Mouse (Mus musculus): Measurements from ENCODE around the gene 1300017J02Rik. TPM values are rescaled to one million over a fixed set of nuclear protein-coding genes. Genes with fewer than 3 reads are reported as not detected.

1300017J02Rik gene
- polyA plus RNA-seq, 1 experiment = 1.7 TPM

DNA sequence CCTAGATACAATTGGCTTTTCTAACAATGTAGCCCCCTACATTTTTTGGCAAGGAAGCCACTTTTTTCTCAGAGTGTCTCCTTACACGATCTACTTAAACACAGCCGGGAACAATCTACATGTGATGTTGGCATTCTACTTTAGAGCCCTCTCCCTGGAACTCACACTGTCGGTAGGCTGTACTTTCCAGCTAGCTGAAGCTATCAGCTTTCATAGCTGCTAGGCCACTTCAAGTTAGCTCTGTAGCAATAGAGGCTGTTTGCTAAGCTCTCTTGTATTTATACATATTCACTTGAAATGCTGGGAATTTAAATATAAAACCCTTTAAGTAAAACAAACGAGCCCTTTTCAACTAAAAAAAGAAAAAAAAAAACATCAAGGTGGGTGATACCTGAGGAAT, 2.6 kb downstream of the 1300017J02Rik start:
- H3K27ac ChIP-seq (ENCODE audit: control insufficient read depth, insufficient read depth, low read length) = no peak overlapping the region
- 86% methylated on average over 4 of the region's 4 CpGs for WGBS
- TF ChIP-seq CTCF (IDR thresholded peaks at IDR 0.05; ENCODE audit: borderline replicate concordance, control insufficient read depth, extremely low read depth, insufficient read depth, low read length, poor library complexity) (no peak), POLR2A (IDR thresholded peaks at IDR 0.05; ENCODE audit: control insufficient read depth, extremely low read depth, insufficient read depth, low read length, poor library complexity) (no peak)
- no peak overlapping the region for H3K4me3 ChIP-seq (ENCODE audit: control insufficient read depth, insufficient read depth, low read length)
- no peak for DNase-seq
- H3K4me1 ChIP-seq (replicated peaks; ENCODE audit: control insufficient read depth, insufficient read depth, low read length) = peaks cover 4% of the 10 kb centered on the region
- H3K36me3 ChIP-seq (ENCODE audit: control insufficient read depth, insufficient read depth, low read length) = no peaks in the 10 kb centered on the region
- no peaks in the 10 kb centered on the region for H3K27me3 ChIP-seq (ENCODE audit: control insufficient read depth, insufficient read depth, low read length)

DNA sequence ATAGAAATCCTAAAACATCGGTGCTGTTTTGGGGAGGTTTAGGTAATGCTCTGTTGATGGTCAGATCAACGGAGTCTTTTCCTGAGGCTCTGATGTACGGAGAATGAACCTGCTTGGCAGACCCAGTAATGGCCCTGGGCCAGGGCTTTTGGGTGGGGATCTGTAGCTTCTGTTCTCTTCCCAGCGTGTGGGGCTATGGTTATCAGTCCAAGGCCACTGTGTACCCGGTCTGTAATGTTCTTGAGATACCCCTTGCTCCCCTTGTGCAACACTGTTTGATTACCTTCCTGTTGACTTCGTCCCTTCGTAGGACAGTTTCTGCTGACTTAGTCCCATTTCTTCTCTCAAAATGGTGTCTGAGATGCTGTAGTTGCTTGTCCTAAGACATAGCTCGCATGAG, 3.8 kb downstream of the 1300017J02Rik start:
- H3K36me3 ChIP-seq (ENCODE audit: control insufficient read depth, insufficient read depth, low read length) = no peaks in the 10 kb centered on the region
- no peak overlapping the region for H3K4me3 ChIP-seq (ENCODE audit: control insufficient read depth, insufficient read depth, low read length)
- TF ChIP-seq CTCF (IDR thresholded peaks at IDR 0.05; ENCODE audit: borderline replicate concordance, control insufficient read depth, extremely low read depth, insufficient read depth, low read length, poor library complexity) = no peak
- TF ChIP-seq POLR2A (IDR thresholded peaks at IDR 0.05; ENCODE audit: control insufficient read depth, extremely low read depth, insufficient read depth, low read length, poor library complexity) = no peak
- 96% methylated on average over 8 of the region's 8 CpGs for WGBS
- no peaks in the 10 kb centered on the region for H3K27me3 ChIP-seq (ENCODE audit: control insufficient read depth, insufficient read depth, low read length)
- no peak for DNase-seq
- peaks cover 4% of the 10 kb centered on the region for H3K4me1 ChIP-seq (replicated peaks; ENCODE audit: control insufficient read depth, insufficient read depth, low read length)
- H3K27ac ChIP-seq (ENCODE audit: control insufficient read depth, insufficient read depth, low read length) = no peak overlapping the region

DNA sequence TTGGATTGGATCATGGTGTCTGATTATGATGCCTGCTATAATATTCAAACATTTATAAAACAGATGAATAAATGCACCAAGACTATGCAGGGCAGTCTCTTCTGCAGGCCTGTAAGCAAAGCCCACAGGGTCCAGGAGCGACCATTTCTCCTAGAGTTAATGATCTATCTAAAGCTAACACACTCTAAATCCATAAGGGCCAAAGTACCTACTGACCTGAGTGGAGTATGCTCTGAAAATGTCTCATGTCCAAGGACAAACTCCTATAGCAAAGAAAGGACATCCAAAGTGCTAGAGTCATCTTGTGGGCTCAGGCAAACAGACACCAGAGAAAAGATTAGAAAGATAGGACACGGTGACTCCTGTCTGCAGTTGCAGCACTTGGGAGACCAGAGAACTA, 10.4 kb downstream of the 1300017J02Rik start:
- Histone ChIP-seq H3K27ac (ENCODE audit: control insufficient read depth, insufficient read depth, low read length) (no peak overlapping the region), H3K27me3 (ENCODE audit: control insufficient read depth, insufficient read depth, low read length) (no peaks in the 10 kb centered on the region), H3K36me3 (ENCODE audit: control insufficient read depth, insufficient read depth, low read length) (no peaks in the 10 kb centered on the region), H3K4me1 (replicated peaks; ENCODE audit: control insufficient read depth, insufficient read depth, low read length) (no peaks in the 10 kb centered on the region), H3K4me3 (ENCODE audit: control insufficient read depth, insufficient read depth, low read length) (no peak overlapping the region)
- WGBS = 95% methylated on average over 2 of the region's 2 CpGs
- no peak for TF ChIP-seq CTCF (IDR thresholded peaks at IDR 0.05; ENCODE audit: borderline replicate concordance, control insufficient read depth, extremely low read depth, insufficient read depth, low read length, poor library complexity)
- no peak for TF ChIP-seq POLR2A (IDR thresholded peaks at IDR 0.05; ENCODE audit: control insufficient read depth, extremely low read depth, insufficient read depth, low read length, poor library complexity)
- DNase-seq = no peak

DNA sequence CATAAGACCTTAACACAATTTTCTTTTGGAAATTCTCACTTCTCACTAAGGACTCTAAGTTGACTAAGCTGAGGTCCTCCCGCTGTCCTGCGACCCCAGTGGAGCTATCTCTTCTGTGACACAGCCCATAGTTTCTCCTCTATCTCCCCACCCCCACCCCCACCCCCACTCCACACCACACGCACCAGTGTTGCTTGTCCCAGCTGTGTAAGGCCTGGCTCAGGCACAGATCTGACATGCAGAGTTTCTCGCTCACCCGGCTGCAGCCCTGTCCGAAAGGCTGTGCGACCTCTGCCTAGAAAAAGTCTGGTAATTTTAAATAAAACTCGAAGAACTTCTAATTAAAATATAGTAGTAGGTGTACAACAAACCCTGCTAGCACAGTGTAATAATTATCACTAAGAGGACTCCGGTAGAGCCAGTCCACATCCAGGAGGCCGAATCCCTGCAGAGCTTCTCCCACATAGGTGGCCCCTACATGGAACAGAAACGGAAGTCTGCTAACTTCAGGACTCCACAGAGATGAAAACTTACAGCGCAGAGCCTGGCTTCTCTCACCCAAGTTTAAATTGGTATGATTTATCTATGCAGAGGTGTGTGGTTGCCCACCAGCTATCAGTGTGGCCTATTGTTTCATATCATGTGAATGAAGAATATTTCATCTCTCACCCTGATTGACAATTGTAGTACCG, 16.2 kb downstream of the 1300017J02Rik start:
- DNase-seq = no peak
- H3K27me3 ChIP-seq (ENCODE audit: control insufficient read depth, insufficient read depth, low read length) = no peaks in the 10 kb centered on the region
- H3K36me3 ChIP-seq (ENCODE audit: control insufficient read depth, insufficient read depth, low read length) = no peaks in the 10 kb centered on the region
- TF ChIP-seq CTCF (IDR thresholded peaks at IDR 0.05; ENCODE audit: borderline replicate concordance, control insufficient read depth, extremely low read depth, insufficient read depth, low read length, poor library complexity) (no peak), POLR2A (IDR thresholded peaks at IDR 0.05; ENCODE audit: control insufficient read depth, extremely low read depth, insufficient read depth, low read length, poor library complexity) (no peak)
- H3K4me3 ChIP-seq (ENCODE audit: control insufficient read depth, insufficient read depth, low read length) = no peak overlapping the region
- H3K4me1 ChIP-seq (replicated peaks; ENCODE audit: control insufficient read depth, insufficient read depth, low read length) = no peaks in the 10 kb centered on the region
- H3K27ac ChIP-seq (ENCODE audit: control insufficient read depth, insufficient read depth, low read length) = no peak overlapping the region
- 97% methylated on average over 13 of the region's 13 CpGs for WGBS

DNA sequence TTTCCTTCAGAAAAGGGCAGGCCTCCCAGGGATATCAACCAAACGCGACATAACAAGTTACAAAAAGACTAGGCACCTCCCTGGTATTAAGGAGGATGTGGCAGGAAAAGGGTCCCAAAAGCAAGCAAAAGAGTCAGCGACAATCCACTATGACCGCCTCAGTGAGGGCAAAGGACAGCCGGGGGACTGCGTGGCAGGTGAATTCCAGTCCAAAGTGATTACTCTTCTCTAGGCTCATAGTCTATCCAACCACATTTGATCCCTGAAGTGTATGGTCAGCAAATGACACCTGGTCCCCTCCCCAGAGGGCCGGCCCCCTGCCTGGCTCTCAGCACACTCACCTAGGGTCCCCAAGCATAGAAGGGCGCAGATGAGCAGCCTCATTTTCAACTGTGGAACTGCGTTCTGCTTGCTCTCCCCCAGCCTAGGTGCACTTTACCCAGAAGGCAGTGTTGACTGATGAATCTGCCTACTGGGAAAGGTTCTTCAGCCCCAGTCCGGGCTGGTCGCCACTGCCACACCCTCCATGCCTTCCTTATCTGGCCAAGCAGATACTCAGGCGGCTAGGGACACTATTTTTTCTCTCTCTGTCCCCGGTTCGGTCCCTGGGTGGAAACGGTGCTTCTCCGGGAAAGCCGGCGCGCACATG, 16.9 kb downstream of the 1300017J02Rik start:
- H3K27me3 ChIP-seq (ENCODE audit: control insufficient read depth, insufficient read depth, low read length) = no peaks in the 10 kb centered on the region
- H3K27ac ChIP-seq (ENCODE audit: control insufficient read depth, insufficient read depth, low read length) = no peak overlapping the region
- no peak for TF ChIP-seq POLR2A (IDR thresholded peaks at IDR 0.05; ENCODE audit: control insufficient read depth, extremely low read depth, insufficient read depth, low read length, poor library complexity)
- no peak for TF ChIP-seq CTCF (IDR thresholded peaks at IDR 0.05; ENCODE audit: borderline replicate concordance, control insufficient read depth, extremely low read depth, insufficient read depth, low read length, poor library complexity)
- 95% methylated on average over 19 of the region's 19 CpGs for WGBS
- no peak overlapping the region for H3K4me3 ChIP-seq (ENCODE audit: control insufficient read depth, insufficient read depth, low read length)
- DNase-seq = no peak
- H3K36me3 ChIP-seq (ENCODE audit: control insufficient read depth, insufficient read depth, low read length) = no peaks in the 10 kb centered on the region
- no peaks in the 10 kb centered on the region for H3K4me1 ChIP-seq (replicated peaks; ENCODE audit: control insufficient read depth, insufficient read depth, low read length)

DNA sequence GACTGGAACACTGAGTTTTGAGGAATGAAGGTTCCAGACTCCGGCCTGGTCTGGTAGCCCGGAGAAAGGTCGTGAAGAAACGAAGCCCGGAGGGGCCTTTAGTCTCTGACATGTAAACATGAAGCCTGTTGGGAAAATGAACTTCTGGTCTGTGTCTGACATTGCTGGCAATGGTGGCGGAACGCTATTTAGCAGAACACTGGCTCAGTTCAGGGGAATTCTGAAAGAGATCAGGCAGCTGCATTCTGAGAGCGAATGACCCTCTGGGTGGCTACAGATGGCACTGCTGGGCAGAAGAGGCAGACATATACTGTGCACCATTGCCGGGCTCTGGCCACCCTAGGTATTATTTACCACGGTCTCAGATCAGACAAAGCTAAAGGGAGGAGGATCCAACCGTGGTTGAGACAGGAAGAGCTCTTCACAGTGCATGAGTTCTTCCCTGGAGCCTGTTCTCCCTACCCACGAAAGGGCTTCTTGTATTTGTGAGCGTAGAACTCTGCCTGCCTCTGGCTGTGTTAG, 17.9 kb downstream of the 1300017J02Rik start:
- no peak overlapping the region for H3K27ac ChIP-seq (ENCODE audit: control insufficient read depth, insufficient read depth, low read length)
- TF ChIP-seq POLR2A (IDR thresholded peaks at IDR 0.05; ENCODE audit: control insufficient read depth, extremely low read depth, insufficient read depth, low read length, poor library complexity) = no peak
- no peak for TF ChIP-seq CTCF (IDR thresholded peaks at IDR 0.05; ENCODE audit: borderline replicate concordance, control insufficient read depth, extremely low read depth, insufficient read depth, low read length, poor library complexity)
- 76% methylated on average over 13 of the region's 13 CpGs for WGBS

More for the DNA sequence above, 17.9 kb downstream of the 1300017J02Rik start:
- Histone ChIP-seq H3K4me1 (replicated peaks; ENCODE audit: control insufficient read depth, insufficient read depth, low read length) (no peaks in the 10 kb centered on the region), H3K36me3 (ENCODE audit: control insufficient read depth, insufficient read depth, low read length) (no peaks in the 10 kb centered on the region), H3K27me3 (ENCODE audit: control insufficient read depth, insufficient read depth, low read length) (no peaks in the 10 kb centered on the region), H3K4me3 (ENCODE audit: control insufficient read depth, insufficient read depth, low read length) (no peak overlapping the region)
- no peak for DNase-seq
